Mouse (Mus musculus) T-helper 2 cell (primary cell): ENCODE results near the gene 5430402E10Rik.
"Not testable (repeated sequence)": the region's sequence is repeated elsewhere in the genome, so short reads cannot be mapped to it uniquely, and the experiment has no call there.

Experiments used
- in situ Hi-C: fragments of 300-600 bp; cut with MboI, MseI; formaldehyde crosslinking; loops from one replicate; pipeline ENCODE4 v1.15.1; 2025; ENCODE audit warnings: high pct_unique_total_duplicates

5430402E10Rik gene

GRCm38 (mm10) chrX:77924962-77925361, at the start of gene 5430402E10Rik:
Gene 5430402E10Rik (minus strand): TSS chrX:77925062.
- in situ Hi-C loops: loop anchor here (5.0 kb wide), 1 partner anchor 58 kb away; no protein-coding TSS in a partner anchor

GRCm38 (mm10) chrX:77880033-77880432, 44.8 kb downstream of the 5430402E10Rik start:
- in situ Hi-C loops: not testable (repeated sequence)
